Mouse (Mus musculus): ENCODE data around the gene Lgr4. TPM values are rescaled to one million over a fixed set of nuclear protein-coding genes. Genes with fewer than 3 reads are reported as not detected.
A peak's percentile ranks its signal among the peaks of the same experiment; 100 is the strongest.

The Lgr4 gene
- polyA plus RNA-seq, 1 experiment from 2014 or later, result 18.2 TPM

GRCm38 (mm10) chr2:109989196-109989595 is 71.7 kb downstream of the Lgr4 start:
- Histone ChIP-seq H3K9me3 (no peaks in the 10 kb centered on the region), H3K9ac (no peak overlapping the region), H3K4me1 (peaks cover 54% of the 10 kb centered on the region), H3K4me3 (no peak overlapping the region), H3K36me3 (no peaks in the 10 kb centered on the region), H3K27ac (no peak overlapping the region), H3K27me3 (replicated peaks) (no peaks in the 10 kb centered on the region), H3K4me2 (replicated peaks) (peak overlapping the region; percentile 20; the same call in 1 of the 2 replicates)
- peak; percentile 85 for ATAC-seq (ENCODE audit: low FRiP score, low read depth)
- 2% methylated on average over 3 of the region's 3 CpGs for WGBS

- Histone ChIP-seq H3K9me3 (no peaks in the 10 kb centered on the region), H3K9ac (no peak overlapping the region), H3K4me1 (peaks cover 58% of the 10 kb centered on the region), H3K27me3 (replicated peaks) (no peaks in the 10 kb centered on the region), H3K36me3 (no peaks in the 10 kb centered on the region), H3K4me2 (replicated peaks) (no peak overlapping the region; the same call in 1 of the 2 replicates), H3K27ac (peak overlapping the region; percentile 32; the same call in 1 of the 2 replicates), H3K4me3 (no peak overlapping the region)
- ATAC-seq (ENCODE audit: low FRiP score, low read depth), result no peak
- WGBS, result 31% methylated on average over 8 of the region's 8 CpGs
Measured at GRCm38 (mm10) chr2:109989679-109990473, 72.4 kb downstream of the Lgr4 start.

GRCm38 (mm10) chr2:109991754-109992153 is 74.3 kb downstream of the Lgr4 start:
- no peak for ATAC-seq (ENCODE audit: low FRiP score, low read depth)
- Histone ChIP-seq H3K36me3 (no peaks in the 10 kb centered on the region), H3K4me1 (peaks cover 46% of the 10 kb centered on the region), H3K4me2 (replicated peaks) (no peak overlapping the region), H3K9ac (no peak overlapping the region), H3K27me3 (replicated peaks) (no peaks in the 10 kb centered on the region), H3K4me3 (no peak overlapping the region), H3K27ac (no peak overlapping the region), H3K9me3 (no peaks in the 10 kb centered on the region)
- 77% methylated on average over 1 of the region's 1 CpGs for WGBS

GRCm38 (mm10) chr2:109992448-109993073 is 75.1 kb downstream of the Lgr4 start:
- WGBS, result 39% methylated on average over 11 of the region's 11 CpGs
- no peaks in the 10 kb centered on the region for H3K27me3 ChIP-seq (replicated peaks)
- ATAC-seq (ENCODE audit: low FRiP score, low read depth), result no peak
- 0 out of 2 replicates have a peak overlapping the region, but pooled peaks have one; percentile 20 for H3K4me2 ChIP-seq (replicated peaks)
- H3K9me3 ChIP-seq, result no peaks in the 10 kb centered on the region
- no peak overlapping the region for H3K4me3 ChIP-seq
- H3K4me1 ChIP-seq, result peaks cover 39% of the 10 kb centered on the region
- H3K27ac ChIP-seq, result no peak overlapping the region
- H3K9ac ChIP-seq, result no peak overlapping the region
- H3K36me3 ChIP-seq, result no peaks in the 10 kb centered on the region

GRCm38 (mm10) chr2:109993404-109993803 is 76.0 kb downstream of the Lgr4 start:
- H3K9me3 ChIP-seq, result no peaks in the 10 kb centered on the region
- peaks cover 31% of the 10 kb centered on the region for H3K4me1 ChIP-seq
- no peak overlapping the region for H3K4me2 ChIP-seq (replicated peaks)
- H3K27me3 ChIP-seq (replicated peaks), result no peaks in the 10 kb centered on the region
- no peaks in the 10 kb centered on the region for H3K36me3 ChIP-seq
- H3K9ac ChIP-seq, result no peak overlapping the region
- ATAC-seq (ENCODE audit: low FRiP score, low read depth), result no peak
- no peak overlapping the region for H3K4me3 ChIP-seq
- H3K27ac ChIP-seq, result no peak overlapping the region

GRCm38 (mm10) chr2:109995061-109995460 is 77.6 kb downstream of the Lgr4 start:
- Histone ChIP-seq H3K9ac (no peak overlapping the region), H3K27ac (no peak overlapping the region), H3K27me3 (replicated peaks) (no peaks in the 10 kb centered on the region), H3K4me1 (peaks cover 25% of the 10 kb centered on the region), H3K4me2 (replicated peaks) (no peak overlapping the region), H3K4me3 (no peak overlapping the region), H3K36me3 (no peaks in the 10 kb centered on the region), H3K9me3 (no peaks in the 10 kb centered on the region)
- 47% methylated on average over 2 of the region's 2 CpGs for WGBS
- no peak for ATAC-seq (ENCODE audit: low FRiP score, low read depth)

- WGBS, result 48% methylated on average over 12 of the region's 12 CpGs
- Histone ChIP-seq H3K9me3 (no peaks in the 10 kb centered on the region), H3K27ac (no peak overlapping the region), H3K27me3 (replicated peaks) (no peaks in the 10 kb centered on the region), H3K4me3 (no peak overlapping the region), H3K4me1 (peaks cover 12% of the 10 kb centered on the region), H3K36me3 (no peaks in the 10 kb centered on the region), H3K9ac (no peak overlapping the region), H3K4me2 (replicated peaks) (no peak overlapping the region)
- no peak for ATAC-seq (ENCODE audit: low FRiP score, low read depth)
Measured at GRCm38 (mm10) chr2:109996411-109996810, 79.0 kb downstream of the Lgr4 start.

- no peak overlapping the region for H3K9ac ChIP-seq
- no peak overlapping the region for H3K4me2 ChIP-seq (replicated peaks)
- H3K4me3 ChIP-seq, result no peak overlapping the region
- WGBS, result 73% methylated on average over 1 of the region's 1 CpGs
- no peak for ATAC-seq (ENCODE audit: low FRiP score, low read depth)
- no peak overlapping the region for H3K27ac ChIP-seq
- H3K4me1 ChIP-seq, result no peaks in the 10 kb centered on the region
- no peaks in the 10 kb centered on the region for H3K9me3 ChIP-seq
- no peaks in the 10 kb centered on the region for H3K27me3 ChIP-seq (replicated peaks)
- peaks cover 25% of the 10 kb centered on the region for H3K36me3 ChIP-seq
Measured at GRCm38 (mm10) chr2:110004668-110005067, 87.2 kb downstream of the Lgr4 start.

GRCm38 (mm10) chr2:110005164-110005563 is 87.7 kb downstream of the Lgr4 start:
- peaks cover 25% of the 10 kb centered on the region for H3K36me3 ChIP-seq
- WGBS, result 90% methylated on average over 3 of the region's 3 CpGs
- H3K4me2 ChIP-seq (replicated peaks), result no peak overlapping the region
- H3K27ac ChIP-seq, result no peak overlapping the region
- H3K4me1 ChIP-seq, result no peaks in the 10 kb centered on the region
- H3K27me3 ChIP-seq (replicated peaks), result no peaks in the 10 kb centered on the region
- H3K9me3 ChIP-seq, result no peaks in the 10 kb centered on the region
- no peak for ATAC-seq (ENCODE audit: low FRiP score, low read depth)
- no peak overlapping the region for H3K9ac ChIP-seq
- H3K4me3 ChIP-seq, result no peak overlapping the region

GRCm38 (mm10) chr2:110005596-110006239 is 88.3 kb downstream of the Lgr4 start:
- Histone ChIP-seq H3K27me3 (replicated peaks) (no peaks in the 10 kb centered on the region), H3K9ac (no peak overlapping the region), H3K4me1 (no peaks in the 10 kb centered on the region), H3K4me2 (replicated peaks) (no peak overlapping the region), H3K9me3 (no peaks in the 10 kb centered on the region), H3K4me3 (no peak overlapping the region), H3K27ac (no peak overlapping the region), H3K36me3 (peaks cover 25% of the 10 kb centered on the region)
- no peak for ATAC-seq (ENCODE audit: low FRiP score, low read depth)
- WGBS, result 89% methylated on average over 3 of the region's 3 CpGs

GRCm38 (mm10) chr2:110007423-110008267 is 90.2 kb downstream of the Lgr4 start:
- Histone ChIP-seq H3K4me2 (replicated peaks) (no peak overlapping the region), H3K4me1 (no peaks in the 10 kb centered on the region), H3K9ac (no peak overlapping the region), H3K27me3 (replicated peaks) (no peaks in the 10 kb centered on the region), H3K4me3 (no peak overlapping the region), H3K36me3 (peaks cover 38% of the 10 kb centered on the region), H3K9me3 (no peaks in the 10 kb centered on the region), H3K27ac (no peak overlapping the region)
- no peak for ATAC-seq (ENCODE audit: low FRiP score, low read depth)
- WGBS, result 91% methylated on average over 10 of the region's 10 CpGs

GRCm38 (mm10) chr2:110009449-110009848 is 92.0 kb downstream of the Lgr4 start:
- peaks cover 38% of the 10 kb centered on the region for H3K36me3 ChIP-seq
- no peak for ATAC-seq (ENCODE audit: low FRiP score, low read depth)
- H3K9me3 ChIP-seq, result no peaks in the 10 kb centered on the region
- H3K4me1 ChIP-seq, result no peaks in the 10 kb centered on the region
- no peaks in the 10 kb centered on the region for H3K27me3 ChIP-seq (replicated peaks)
- H3K27ac ChIP-seq, result no peak overlapping the region
- H3K9ac ChIP-seq, result no peak overlapping the region
- H3K4me2 ChIP-seq (replicated peaks), result no peak overlapping the region
- no peak overlapping the region for H3K4me3 ChIP-seq

Data from neural tube, embryonic 12.5 days (tissue).